Mouse (Mus musculus) C2C12 (cell line): Measurements from ENCODE around the gene Mslnl.

Source experiments
- CEBPB ChIP-seq: IDR thresholded peaks from one replicate; pipeline ENCODE4 v1.6.1; 2011; ENCODE audit warnings: low read depth, mild to moderate bottlenecking, control low read depth, moderate library complexity
- CTCF ChIP-seq: IDR thresholded peaks from one replicate; pipeline ENCODE4 v1.5.1; 2011; ENCODE audit not compliant: control insufficient read depth, insufficient read depth, insufficient read length
- FOSL1 ChIP-seq: IDR thresholded peaks from one replicate; pipeline ENCODE4 v1.8.0; 2011; ENCODE audit warnings: mild to moderate bottlenecking, low read length; ENCODE audit not compliant: poor library complexity, insufficient read depth, severe bottlenecking
- MAX ChIP-seq: IDR thresholded peaks from one replicate; pipeline ENCODE4 v1.6.1; 2011; ENCODE audit warnings: mild to moderate bottlenecking, control low read depth
- MYOD1 ChIP-seq: IDR thresholded peaks from one replicate; pipeline ENCODE4 v1.6.1; 2011; ENCODE audit warnings: low read depth; ENCODE audit not compliant: control insufficient read depth, insufficient read length
- MYOG ChIP-seq: IDR thresholded peaks from one replicate; pipeline ENCODE4 v1.6.1; 2011; ENCODE audit not compliant: control insufficient read depth, insufficient read length; ENCODE audit errors: extremely low read depth
- USF1 ChIP-seq: IDR thresholded peaks from one replicate; pipeline ENCODE4 v1.6.1; 2011; ENCODE audit warnings: low read depth, mild to moderate bottlenecking, control low read depth, moderate library complexity

- no peak for TF ChIP-seq CTCF
- TF ChIP-seq USF1 = no peak
- TF ChIP-seq CEBPB = no peak
- no peak for TF ChIP-seq MYOD1
- TF ChIP-seq MYOG = no peak
- TF ChIP-seq MAX = no peak
- no peak for TF ChIP-seq FOSL1
Measured at GRCm38 (mm10) chr17:25700863-25701496, 34.9 kb upstream of the Mslnl start.
